Mouse (Mus musculus) liver (tissue): Measurements from ENCODE around the gene Rcc1l.

Experiments
- DNase-seq: peaks from one replicate; pipeline ENCODE4 v3.0.0-alpha.2; 2020; ENCODE audit warnings: mixed read lengths

Rcc1l gene

GRCm38 (mm10) chr5:134105829-134106228 is 70.7 kb downstream of the Rcc1l start:
- no peak for DNase-seq

GRCm38 (mm10) chr5:134102720-134103119 is 73.9 kb downstream of the Rcc1l start:
- no peak for DNase-seq

GRCm38 (mm10) chr5:134101883-134102282 is 74.7 kb downstream of the Rcc1l start:
- no peak for DNase-seq

GRCm38 (mm10) chr5:134101322-134101721 is 75.3 kb downstream of the Rcc1l start:
- no peak for DNase-seq

- no peak for DNase-seq
These were observed 76.3 kb downstream of the Rcc1l start for GRCm38 (mm10) chr5:134100232-134100771.

- peak; percentile 86 for DNase-seq
These were observed 76.9 kb downstream of the Rcc1l start, which contains the start of gene Castor2 for GRCm38 (mm10) chr5:134099496-134100211. TSS of gene Castor2 (plus strand) at chr5:134099711.

GRCm38 (mm10) chr5:134098976-134099375 is 77.6 kb downstream of the Rcc1l start:
- DNase-seq = no peak

- no peak for DNase-seq
These were observed 78.2 kb downstream of the Rcc1l start for GRCm38 (mm10) chr5:134098341-134098902.
